Mouse (Mus musculus) cerebellum, adult 9-11 months (tissue): ENCODE results near the gene Scaper.
A peak's percentile ranks its signal among the peaks of the same experiment; 100 is the strongest.

Experiments
- DNase-seq: peaks from one replicate; pipeline ENCODE4 v3.0.0; 2022

The Scaper gene

GRCm38 (mm10) chr9:55937664-55938617 lies at the start of gene Scaper:
TSS of gene Scaper (minus strand) at chr9:55938119.
- peak; percentile 88 for DNase-seq

GRCm38 (mm10) chr9:55946819-55947218 lies 8.9 kb upstream of the Scaper start:
- DNase-seq = no peak

GRCm38 (mm10) chr9:55941356-55941755 lies 3.4 kb upstream of the Scaper start:
- DNase-seq = peak; percentile 41

- no peak for DNase-seq
Measured at GRCm38 (mm10) chr9:55938618-55938985, 683 bp upstream of the Scaper start.

- DNase-seq = no peak
Measured at GRCm38 (mm10) chr9:55937224-55937663, 675 bp downstream of the Scaper start.

GRCm38 (mm10) chr9:55932482-55932881 lies 5.4 kb downstream of the Scaper start:
- DNase-seq = no peak

GRCm38 (mm10) chr9:55918579-55918978 lies 19.3 kb downstream of the Scaper start:
- DNase-seq = no peak

GRCm38 (mm10) chr9:55916751-55917150 lies 21.2 kb downstream of the Scaper start:
- no peak for DNase-seq

- no peak for DNase-seq
Measured at GRCm38 (mm10) chr9:55911481-55911880, 26.4 kb downstream of the Scaper start.

- DNase-seq = peak; percentile 65
Measured at GRCm38 (mm10) chr9:55902964-55903363, 35.0 kb downstream of the Scaper start.

GRCm38 (mm10) chr9:55901588-55901987 lies 36.3 kb downstream of the Scaper start:
- DNase-seq = no peak

- no peak for DNase-seq
Measured at GRCm38 (mm10) chr9:55900531-55900930, 37.4 kb downstream of the Scaper start.

- no peak for DNase-seq
Measured at GRCm38 (mm10) chr9:55878066-55878465, 59.9 kb downstream of the Scaper start.

- DNase-seq = no peak
Measured at GRCm38 (mm10) chr9:55789442-55789841, 148.5 kb downstream of the Scaper start.

- DNase-seq = no peak
Measured at GRCm38 (mm10) chr9:55712016-55712415, 225.9 kb downstream of the Scaper start.

- no peak for DNase-seq
Measured at GRCm38 (mm10) chr9:55710553-55710952, 227.4 kb downstream of the Scaper start.

- DNase-seq = no peak
Measured at GRCm38 (mm10) chr9:55706603-55707002, 231.3 kb downstream of the Scaper start.

- DNase-seq = no peak
Measured at GRCm38 (mm10) chr9:55695307-55695706, 242.6 kb downstream of the Scaper start.

GRCm38 (mm10) chr9:55677099-55677498 lies 260.8 kb downstream of the Scaper start:
- DNase-seq = no peak

GRCm38 (mm10) chr9:55646444-55646843 lies 291.5 kb downstream of the Scaper start:
- no peak for DNase-seq

- DNase-seq = no peak
Measured at GRCm38 (mm10) chr9:55626990-55627389, 310.9 kb downstream of the Scaper start.

- peak; percentile 87 for DNase-seq
Measured at GRCm38 (mm10) chr9:55614711-55615110, 323.2 kb downstream of the Scaper start.

- no peak for DNase-seq
Measured at GRCm38 (mm10) chr9:55609751-55610150, 328.2 kb downstream of the Scaper start.

- no peak for DNase-seq
Measured at GRCm38 (mm10) chr9:55608701-55609531, 329.0 kb downstream of the Scaper start.
